Mouse (Mus musculus): ENCODE data around the gene Wfdc9. TPM values are rescaled to one million over a fixed set of nuclear protein-coding genes. Genes with fewer than 3 reads are reported as not detected.
A peak's percentile ranks its signal among the peaks of the same experiment; 100 is the strongest.

Wfdc9 gene
- total RNA-seq, 1 experiment: not detected

GRCm38 (mm10) chr2:164678848-164679625 is 22.7 kb upstream of the Wfdc9 start:
- peak overlapping the region in 1 of 2 experiments; percentile 29; a peak in 1 of 4 replicates for H3K4me3 ChIP-seq (ENCODE audit: insufficient read depth in 1 of 2, low read depth in 1 of 2, low read length in 2 of 2, poor library complexity in 1 of 2, severe bottlenecking in 1 of 2)

GRCm38 (mm10) chr2:164676916-164677685 is 20.7 kb upstream of the Wfdc9 start:
- Histone ChIP-seq H3K4me3 (ENCODE audit: insufficient read depth in 1 of 2, low read depth in 1 of 2, low read length in 2 of 2, poor library complexity in 1 of 2, severe bottlenecking in 1 of 2) (no peak overlapping the region), H3K36me3 (ENCODE audit: control insufficient read depth, insufficient read depth, low read length, poor library complexity, severe bottlenecking) (no peaks in the 10 kb centered on the region), H3K9me3 (ENCODE audit: control insufficient read depth, insufficient read depth, low read depth, low read length) (no peaks in the 10 kb centered on the region), H3K4me1 (ENCODE audit: control insufficient read depth in 2 of 2, insufficient read depth in 2 of 2, low read length in 2 of 2, poor library complexity in 1 of 2) (no peaks in the 10 kb centered on the region; a peak in 1 of 4 replicates), H3K9ac (ENCODE audit: insufficient read depth, low read depth, low read length, poor library complexity, severe bottlenecking) (no peak overlapping the region), H3K27ac (ENCODE audit: insufficient read depth, low read depth, low read length, poor library complexity, severe bottlenecking) (no peak overlapping the region)
- TF ChIP-seq ZNF384 (IDR thresholded peaks at IDR 0.05; ENCODE audit: low read depth, low read length): no peak
- TF ChIP-seq HCFC1 (IDR thresholded peaks at IDR 0.05; ENCODE audit: borderline replicate concordance, insufficient read depth, low read length): no peak
- no peak for TF ChIP-seq CHD2 (IDR thresholded peaks at IDR 0.05; ENCODE audit: low read depth, low read length)
- no peak for TF ChIP-seq ZC3H11A (IDR thresholded peaks at IDR 0.05; ENCODE audit: borderline replicate concordance, low read depth, low read length)
- no peak for TF ChIP-seq MAFK (IDR thresholded peaks at IDR 0.05; ENCODE audit: insufficient read depth, low read depth, low read length)
- no peak for DNase-seq (ENCODE audit: low read depth, low spot score)
- in situ Hi-C loops (cut with MboI; ENCODE audit: low sequenced_read_pairs in 2 of 2, unreplicated experiment in 2 of 2): no loop called here

More at GRCm38 (mm10) chr2:164678848-164679625, 22.7 kb upstream of the Wfdc9 start:
- peak; percentile 56 for DNase-seq (ENCODE audit: low read depth, low spot score)
- Histone ChIP-seq H3K9me3 (ENCODE audit: control insufficient read depth, insufficient read depth, low read depth, low read length) (no peaks in the 10 kb centered on the region), H3K36me3 (ENCODE audit: control insufficient read depth, insufficient read depth, low read length, poor library complexity, severe bottlenecking) (no peaks in the 10 kb centered on the region), H3K27ac (ENCODE audit: insufficient read depth, low read depth, low read length, poor library complexity, severe bottlenecking) (no peak overlapping the region), H3K9ac (ENCODE audit: insufficient read depth, low read depth, low read length, poor library complexity, severe bottlenecking) (no peak overlapping the region), H3K4me1 (ENCODE audit: control insufficient read depth in 2 of 2, insufficient read depth in 2 of 2, low read length in 2 of 2, poor library complexity in 1 of 2) (no peaks in the 10 kb centered on the region; a peak in 1 of 4 replicates)
- no peak for TF ChIP-seq MAFK (IDR thresholded peaks at IDR 0.05; ENCODE audit: insufficient read depth, low read depth, low read length)
- no peak for TF ChIP-seq ZNF384 (IDR thresholded peaks at IDR 0.05; ENCODE audit: low read depth, low read length)
- TF ChIP-seq HCFC1 (IDR thresholded peaks at IDR 0.05; ENCODE audit: borderline replicate concordance, insufficient read depth, low read length): no peak
- no peak for TF ChIP-seq ZC3H11A (IDR thresholded peaks at IDR 0.05; ENCODE audit: borderline replicate concordance, low read depth, low read length)
- TF ChIP-seq CHD2 (IDR thresholded peaks at IDR 0.05; ENCODE audit: low read depth, low read length): no peak
- in situ Hi-C loops (cut with MboI; ENCODE audit: low sequenced_read_pairs in 2 of 2, unreplicated experiment in 2 of 2): no loop called here

- Histone ChIP-seq H3K9me3 (ENCODE audit: control insufficient read depth, insufficient read depth, low read depth, low read length) (no peaks in the 10 kb centered on the region), H3K36me3 (ENCODE audit: control insufficient read depth, insufficient read depth, low read length, poor library complexity, severe bottlenecking) (no peaks in the 10 kb centered on the region), H3K27ac (ENCODE audit: insufficient read depth, low read depth, low read length, poor library complexity, severe bottlenecking) (no peak overlapping the region), H3K4me3 (ENCODE audit: insufficient read depth in 1 of 2, low read depth in 1 of 2, low read length in 2 of 2, poor library complexity in 1 of 2, severe bottlenecking in 1 of 2) (no peak overlapping the region), H3K4me1 (ENCODE audit: control insufficient read depth in 2 of 2, insufficient read depth in 2 of 2, low read length in 2 of 2, poor library complexity in 1 of 2) (no peaks in the 10 kb centered on the region; a peak in 1 of 4 replicates), H3K9ac (ENCODE audit: insufficient read depth, low read depth, low read length, poor library complexity, severe bottlenecking) (no peak overlapping the region)
- in situ Hi-C loops (cut with MboI; ENCODE audit: low sequenced_read_pairs in 2 of 2, unreplicated experiment in 2 of 2): no loop called here
- TF ChIP-seq ZNF384 (IDR thresholded peaks at IDR 0.05; ENCODE audit: low read depth, low read length) (no peak), MAFK (IDR thresholded peaks at IDR 0.05; ENCODE audit: insufficient read depth, low read depth, low read length) (no peak), ZC3H11A (IDR thresholded peaks at IDR 0.05; ENCODE audit: borderline replicate concordance, low read depth, low read length) (no peak), HCFC1 (IDR thresholded peaks at IDR 0.05; ENCODE audit: borderline replicate concordance, insufficient read depth, low read length) (no peak), CHD2 (IDR thresholded peaks at IDR 0.05; ENCODE audit: low read depth, low read length) (no peak)
- DNase-seq (ENCODE audit: low read depth, low spot score): no peak
Measured at GRCm38 (mm10) chr2:164676103-164676502, 19.7 kb upstream of the Wfdc9 start.

DNA sequence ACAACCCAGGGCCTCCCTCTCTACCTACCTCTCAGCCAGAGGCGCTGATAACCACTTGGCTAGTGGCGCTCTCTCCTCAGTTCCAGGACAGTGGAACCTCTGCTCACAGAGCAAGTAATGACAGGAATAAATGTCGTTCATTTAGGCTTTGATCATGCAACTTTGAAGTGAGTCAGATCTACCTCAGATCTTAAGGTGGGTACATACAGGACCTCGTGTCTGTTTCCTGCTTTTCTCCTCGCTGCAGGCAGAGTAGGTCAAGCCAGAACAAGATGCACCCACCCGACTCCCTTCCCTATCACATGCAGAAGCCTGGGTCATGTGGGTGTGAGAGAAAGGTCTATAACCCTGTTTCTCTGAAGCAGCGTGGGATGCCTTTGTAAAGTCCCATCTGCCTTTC is 17.6 kb upstream of the Wfdc9 start, which contains the start of gene Wfdc11:
Gene Wfdc11, minus strand, starts transcription at position 101 of the 400 bp plus-strand sequence.
- Histone ChIP-seq H3K36me3 (ENCODE audit: control insufficient read depth, insufficient read depth, low read length, poor library complexity, severe bottlenecking) (no peaks in the 10 kb centered on the region), H3K9me3 (ENCODE audit: control insufficient read depth, insufficient read depth, low read depth, low read length) (no peaks in the 10 kb centered on the region), H3K4me3 (ENCODE audit: insufficient read depth in 1 of 2, low read depth in 1 of 2, low read length in 2 of 2, poor library complexity in 1 of 2, severe bottlenecking in 1 of 2) (no peak within 1 kb of the TSS), H3K27ac (ENCODE audit: insufficient read depth, low read depth, low read length, poor library complexity, severe bottlenecking) (no peak within 1 kb of the TSS), H3K9ac (ENCODE audit: insufficient read depth, low read depth, low read length, poor library complexity, severe bottlenecking) (no peak within 1 kb of the TSS), H3K4me1 (ENCODE audit: control insufficient read depth in 2 of 2, insufficient read depth in 2 of 2, low read length in 2 of 2, poor library complexity in 1 of 2) (no peaks in the 10 kb centered on the region)
- in situ Hi-C loops (cut with MboI; ENCODE audit: low sequenced_read_pairs in 2 of 2, unreplicated experiment in 2 of 2): no loop called here
- no peak for DNase-seq (ENCODE audit: low read depth, low spot score)
- TF ChIP-seq ZNF384 (IDR thresholded peaks at IDR 0.05; ENCODE audit: low read depth, low read length) (no peak), ZC3H11A (IDR thresholded peaks at IDR 0.05; ENCODE audit: borderline replicate concordance, low read depth, low read length) (no peak), MAFK (IDR thresholded peaks at IDR 0.05; ENCODE audit: insufficient read depth, low read depth, low read length) (no peak), CHD2 (IDR thresholded peaks at IDR 0.05; ENCODE audit: low read depth, low read length) (no peak), HCFC1 (IDR thresholded peaks at IDR 0.05; ENCODE audit: borderline replicate concordance, insufficient read depth, low read length) (no peak)

All from ES-E14 (cell line).